Mouse (Mus musculus): ENCODE measurements at regions not wholly inside any gene's neighbourhood (a gene's known extent, or its start where the extent isn't known, plus 50 kb on each side); places are given as distances from the start of the nearest gene placed in this dataset.
A peak's percentile ranks its signal among the peaks of the same experiment; 100 is the strongest.

DNA sequence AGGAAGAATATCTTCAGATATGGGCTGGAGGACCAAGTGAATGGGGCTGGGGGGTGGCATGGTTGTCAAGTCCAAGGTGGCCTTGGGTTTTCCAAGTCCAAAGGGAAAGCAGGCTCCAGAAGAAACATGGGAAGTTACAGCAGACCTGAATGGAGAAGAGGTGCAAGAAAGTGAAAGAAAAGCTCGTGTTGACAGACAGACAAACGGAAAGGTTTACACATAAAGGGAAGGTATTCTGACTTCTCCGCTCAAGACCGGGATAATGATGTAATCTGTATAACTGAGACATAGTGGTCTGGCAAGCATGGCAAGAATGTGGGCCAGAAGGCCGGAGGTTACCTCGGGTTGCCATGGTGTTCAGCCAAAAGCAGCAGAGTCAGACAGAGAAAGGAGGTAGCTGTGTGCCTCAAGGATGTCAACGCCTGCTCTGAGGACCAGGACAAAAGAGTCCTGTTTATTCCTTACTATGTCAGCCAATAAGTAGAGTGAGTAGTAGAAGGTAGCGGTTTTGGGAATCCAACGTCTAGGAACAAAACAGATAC, 50.8 kb upstream of the Elk3 start:
- WGBS, result 87% methylated on average over 9 of the region's 9 CpGs
- Histone ChIP-seq H3K9ac (no peak overlapping the region), H3K4me1 (ENCODE audit: insufficient read depth) (no peaks in the 10 kb centered on the region), H3K27ac (ENCODE audit: low read depth, low read length) (no peak overlapping the region), H3K4me2 (ENCODE audit: low read depth) (no peak overlapping the region), H3K36me3 (ENCODE audit: insufficient read depth) (no peaks in the 10 kb centered on the region), H3K4me3 (ENCODE audit: low read depth, low read length) (no peak overlapping the region), H3K9me3 (ENCODE audit: low read length) (no peaks in the 10 kb centered on the region), H3K27me3 (ENCODE audit: insufficient read depth, low read length) (no peaks in the 10 kb centered on the region)
- ATAC-seq (no peak), DNase-seq (no peak)
- TF ChIP-seq CTCF (IDR thresholded peaks at IDR 0.05; ENCODE audit: low read depth), result no peak

DNA sequence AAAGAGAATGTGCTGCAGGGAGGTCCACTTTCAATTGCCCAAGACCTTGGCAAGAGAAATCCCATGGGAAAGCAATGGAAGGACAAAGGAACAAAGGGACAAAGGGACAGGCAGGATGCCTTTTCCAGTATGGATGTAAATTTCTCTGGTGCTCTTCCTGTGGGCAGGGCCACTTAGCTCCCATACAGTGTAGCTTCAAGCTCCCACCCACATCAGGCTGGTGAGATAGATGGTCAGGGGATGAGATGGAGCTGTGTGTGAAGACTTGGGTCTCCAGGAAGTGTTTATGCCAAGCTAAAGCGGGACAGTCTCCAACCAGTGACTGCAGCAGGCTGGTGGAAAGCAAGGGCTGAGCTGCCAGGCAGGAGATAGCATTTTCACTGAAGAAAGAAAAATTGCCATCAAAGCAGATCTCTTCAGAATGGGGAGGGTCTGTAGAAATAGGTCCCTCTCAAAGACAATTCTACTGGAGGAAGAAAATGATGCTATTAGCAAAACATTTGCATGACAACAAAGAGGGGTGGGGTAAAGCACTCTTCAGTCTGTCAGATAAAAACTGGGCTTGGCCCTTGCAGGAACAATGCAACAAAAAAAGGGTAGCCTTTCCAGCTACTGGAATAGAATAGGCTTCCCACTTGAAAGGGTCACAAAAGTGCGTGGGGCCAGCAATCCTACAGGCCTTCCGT, 53.3 kb upstream of the Elk3 start:
- no peak for DNase-seq
- H3K4me2 ChIP-seq (ENCODE audit: low read depth), result no peak overlapping the region
- H3K4me3 ChIP-seq (ENCODE audit: low read depth, low read length), result no peak overlapping the region
- H3K9ac ChIP-seq, result no peak overlapping the region
- no peaks in the 10 kb centered on the region for H3K4me1 ChIP-seq (ENCODE audit: insufficient read depth)
- 43% methylated on average over 3 of the region's 3 CpGs for WGBS
- no peak for TF ChIP-seq CTCF (IDR thresholded peaks at IDR 0.05; ENCODE audit: low read depth)
- peak; percentile 54; the same call in 1 of the 2 replicates for ATAC-seq
- H3K36me3 ChIP-seq (ENCODE audit: insufficient read depth), result no peaks in the 10 kb centered on the region
- no peaks in the 10 kb centered on the region for H3K27me3 ChIP-seq (ENCODE audit: insufficient read depth, low read length)
- H3K27ac ChIP-seq (ENCODE audit: low read depth, low read length), result no peak overlapping the region
- no peaks in the 10 kb centered on the region for H3K9me3 ChIP-seq (ENCODE audit: low read length)

DNA sequence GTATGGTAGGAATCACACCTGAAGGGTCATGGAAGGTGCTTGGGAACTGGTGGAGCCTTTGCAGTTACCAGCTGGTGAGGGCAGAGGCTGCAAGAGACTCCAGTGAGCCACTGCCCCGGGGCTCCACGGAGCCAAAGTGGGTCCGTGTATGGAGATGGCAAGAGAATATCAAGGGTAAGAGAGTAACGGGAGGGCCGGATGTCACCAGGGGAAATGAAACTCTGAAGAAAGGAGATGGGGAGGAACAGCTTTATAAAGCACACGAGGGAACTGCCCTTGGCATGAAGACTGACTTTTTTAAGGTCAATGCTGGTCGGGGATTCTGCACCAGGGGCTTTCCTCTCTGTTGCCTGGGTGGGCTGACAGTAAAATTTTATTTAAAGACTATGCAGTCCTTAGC, 53.9 kb upstream of the Elk3 start:
- Histone ChIP-seq H3K9ac (no peak overlapping the region), H3K9me3 (ENCODE audit: low read length) (no peaks in the 10 kb centered on the region), H3K4me2 (ENCODE audit: low read depth) (no peak overlapping the region), H3K27ac (ENCODE audit: low read depth, low read length) (no peak overlapping the region), H3K4me3 (ENCODE audit: low read depth, low read length) (no peak overlapping the region), H3K36me3 (ENCODE audit: insufficient read depth) (no peaks in the 10 kb centered on the region), H3K27me3 (ENCODE audit: insufficient read depth, low read length) (no peaks in the 10 kb centered on the region), H3K4me1 (ENCODE audit: insufficient read depth) (no peaks in the 10 kb centered on the region)
- ATAC-seq (no peak), DNase-seq (no peak)
- no peak for TF ChIP-seq CTCF (IDR thresholded peaks at IDR 0.05; ENCODE audit: low read depth)
- 82% methylated on average over 7 of the region's 7 CpGs for WGBS

DNA sequence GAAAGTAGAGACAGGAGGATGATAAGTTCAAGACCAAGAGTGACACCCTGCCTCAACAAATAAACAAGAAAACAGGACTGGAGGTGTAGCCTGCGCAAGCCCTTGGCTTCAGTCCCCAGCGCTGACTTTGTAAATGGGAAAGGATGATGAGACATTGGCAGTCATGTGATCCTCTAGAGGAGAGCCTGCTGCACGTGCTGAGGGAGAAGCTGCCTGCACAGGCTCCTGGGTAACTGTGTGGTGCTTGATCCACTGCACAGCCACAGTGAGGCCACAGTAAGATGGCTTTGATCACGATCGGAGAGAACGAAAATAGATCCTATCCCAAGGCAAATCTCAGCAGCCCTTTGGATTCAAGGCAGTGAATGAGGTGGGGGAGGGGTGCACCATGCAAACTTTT, 54.4 kb upstream of the Elk3 start:
- H3K9me3 ChIP-seq (ENCODE audit: low read length), result no peaks in the 10 kb centered on the region
- no peak for TF ChIP-seq CTCF (IDR thresholded peaks at IDR 0.05; ENCODE audit: low read depth)
- H3K27me3 ChIP-seq (ENCODE audit: insufficient read depth, low read length), result no peaks in the 10 kb centered on the region
- H3K4me2 ChIP-seq (ENCODE audit: low read depth), result no peak overlapping the region
- no peaks in the 10 kb centered on the region for H3K4me1 ChIP-seq (ENCODE audit: insufficient read depth)
- no peak overlapping the region for H3K27ac ChIP-seq (ENCODE audit: low read depth, low read length)
- no peak for DNase-seq
- H3K9ac ChIP-seq, result no peak overlapping the region
- ATAC-seq, result no peak
- 58% methylated on average over 6 of the region's 6 CpGs for WGBS
- H3K36me3 ChIP-seq (ENCODE audit: insufficient read depth), result no peaks in the 10 kb centered on the region
- no peak overlapping the region for H3K4me3 ChIP-seq (ENCODE audit: low read depth, low read length)

DNA sequence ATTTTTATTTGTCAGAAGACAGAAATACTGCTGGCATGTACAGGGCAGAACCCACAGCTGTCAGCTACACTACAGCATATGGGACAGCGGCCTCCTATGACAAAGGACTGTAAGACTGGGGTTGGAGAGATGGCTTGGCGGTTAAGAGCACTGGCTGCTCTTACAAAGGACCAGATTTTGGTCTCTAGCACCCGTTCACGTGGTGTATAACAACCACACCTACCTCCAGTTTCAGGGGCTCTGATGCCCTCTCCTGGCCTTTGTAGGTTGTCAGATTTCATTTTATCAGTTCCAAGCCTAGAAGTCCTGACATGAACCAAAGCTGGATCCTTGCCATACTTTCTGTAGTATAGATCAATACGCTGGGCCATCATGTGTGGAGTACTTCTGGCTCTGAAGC, 54.9 kb upstream of the Elk3 start:
- WGBS, result 79% methylated on average over 5 of the region's 5 CpGs
- H3K9ac ChIP-seq, result no peak overlapping the region
- no peaks in the 10 kb centered on the region for H3K9me3 ChIP-seq (ENCODE audit: low read length)
- no peak overlapping the region for H3K27ac ChIP-seq (ENCODE audit: low read depth, low read length)
- H3K27me3 ChIP-seq (ENCODE audit: insufficient read depth, low read length), result no peaks in the 10 kb centered on the region
- TF ChIP-seq CTCF (IDR thresholded peaks at IDR 0.05; ENCODE audit: low read depth), result no peak
- no peak overlapping the region for H3K4me3 ChIP-seq (ENCODE audit: low read depth, low read length)
- H3K4me1 ChIP-seq (ENCODE audit: insufficient read depth), result no peaks in the 10 kb centered on the region
- DNase-seq (no peak), ATAC-seq (no peak)
- H3K36me3 ChIP-seq (ENCODE audit: insufficient read depth), result no peaks in the 10 kb centered on the region
- no peak overlapping the region for H3K4me2 ChIP-seq (ENCODE audit: low read depth)

DNA sequence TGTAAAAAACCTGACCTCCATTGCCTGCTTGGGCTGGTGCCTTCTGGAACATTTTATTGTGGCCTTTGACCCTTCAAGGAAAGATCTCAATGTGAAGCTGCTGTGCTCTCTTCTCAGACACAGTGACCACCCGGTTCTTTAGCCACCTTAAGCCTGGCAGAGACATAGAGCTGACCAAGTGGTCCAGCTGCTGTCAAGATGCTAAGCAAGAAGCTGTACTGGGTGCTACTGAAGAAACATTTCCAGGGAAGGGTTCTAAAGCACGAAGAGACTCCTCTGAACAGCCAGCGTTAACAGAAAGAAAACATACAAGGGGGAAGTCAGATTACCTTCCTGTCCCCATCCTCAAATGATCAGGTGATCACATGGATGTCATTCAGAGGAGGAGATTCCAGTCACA, 58.8 kb upstream of the Elk3 start:
- no peaks in the 10 kb centered on the region for H3K9me3 ChIP-seq (ENCODE audit: low read length)
- H3K27me3 ChIP-seq (ENCODE audit: insufficient read depth, low read length), result no peaks in the 10 kb centered on the region
- H3K36me3 ChIP-seq (ENCODE audit: insufficient read depth), result no peaks in the 10 kb centered on the region
- no peak overlapping the region for H3K27ac ChIP-seq (ENCODE audit: low read depth, low read length)
- no peak for TF ChIP-seq CTCF (IDR thresholded peaks at IDR 0.05; ENCODE audit: low read depth)
- 75% methylated on average over 3 of the region's 3 CpGs for WGBS
- DNase-seq (no peak), ATAC-seq (no peak)
- H3K4me2 ChIP-seq (ENCODE audit: low read depth), result no peak overlapping the region
- H3K4me3 ChIP-seq (ENCODE audit: low read depth, low read length), result no peak overlapping the region
- H3K4me1 ChIP-seq (ENCODE audit: insufficient read depth), result peaks cover 6% of the 10 kb centered on the region
- no peak overlapping the region for H3K9ac ChIP-seq

DNA sequence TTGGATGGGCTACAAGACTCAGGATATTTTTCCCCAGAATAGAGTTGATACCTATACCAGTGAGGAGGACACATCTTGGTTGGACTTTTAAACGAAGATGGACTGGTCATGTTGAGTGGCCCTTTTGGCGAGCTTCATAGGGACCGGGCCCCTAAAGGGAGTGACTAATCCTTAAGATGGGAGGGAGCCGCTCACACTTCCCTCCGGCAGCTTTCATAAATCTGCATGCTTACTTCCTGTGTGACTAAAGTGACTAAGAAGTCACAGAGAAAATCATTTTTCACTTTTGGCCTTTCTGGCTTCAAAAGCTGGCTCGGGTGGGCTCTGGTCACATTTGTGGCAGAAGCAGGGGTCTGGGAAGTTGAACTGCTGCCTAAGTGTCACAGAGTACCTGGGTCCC, 59.4 kb upstream of the Elk3 start:
- 84% methylated on average over 6 of the region's 6 CpGs for WGBS
- no peak for TF ChIP-seq CTCF (IDR thresholded peaks at IDR 0.05; ENCODE audit: low read depth)
- Histone ChIP-seq H3K36me3 (ENCODE audit: insufficient read depth) (no peaks in the 10 kb centered on the region), H3K27me3 (ENCODE audit: insufficient read depth, low read length) (no peaks in the 10 kb centered on the region), H3K4me3 (ENCODE audit: low read depth, low read length) (no peak overlapping the region), H3K9me3 (ENCODE audit: low read length) (no peaks in the 10 kb centered on the region), H3K4me2 (ENCODE audit: low read depth) (no peak overlapping the region), H3K9ac (no peak overlapping the region), H3K27ac (ENCODE audit: low read depth, low read length) (no peak overlapping the region), H3K4me1 (ENCODE audit: insufficient read depth) (peaks cover 11% of the 10 kb centered on the region)
- ATAC-seq (no peak), DNase-seq (no peak)
